Mouse (Mus musculus): ENCODE measurements around the gene Npr2.

- TF ChIP-seq CTCF (IDR thresholded peaks at IDR 0.05; ENCODE audit: borderline replicate concordance, extremely low read depth, insufficient read depth, insufficient read length) (no peak), POLR2A (IDR thresholded peaks at IDR 0.05; ENCODE audit: borderline replicate concordance, extremely low read depth, insufficient read depth, insufficient read length, poor library complexity, severe bottlenecking) (no peak)
Measured at GRCm38 (mm10) chr4:43629106-43629817, 2.5 kb upstream of the Npr2 start.
